Mouse (Mus musculus): ENCODE measurements at regions not wholly inside any gene's neighbourhood (a gene's known extent, or its start where the extent isn't known, plus 50 kb on each side); places are given as distances from the start of the nearest gene placed in this dataset.

GRCm38 (mm10) chr17:50373496-50374141 lies 80.2 kb upstream of the Dazl start:
- H3K27ac ChIP-seq (ENCODE audit: control insufficient read depth, insufficient read depth, low read depth, low read length, poor library complexity): no peak overlapping the region
- 76% methylated on average over 5 of the region's 5 CpGs for WGBS
- peaks cover 4% of the 10 kb centered on the region; the same call in 1 of the 2 replicates for H3K4me1 ChIP-seq (ENCODE audit: control insufficient read depth, insufficient read depth, low read length)
- H3K4me3 ChIP-seq (replicated peaks; ENCODE audit: control insufficient read depth, low read depth, low read length): no peak overlapping the region
- TF ChIP-seq CTCF (IDR thresholded peaks at IDR 0.05; ENCODE audit: control insufficient read depth, insufficient read depth, low read length): no peak
- no peak for TF ChIP-seq POLR2A (IDR thresholded peaks at IDR 0.05; ENCODE audit: borderline replicate concordance, control insufficient read depth, low read depth, low read length)

DNA sequence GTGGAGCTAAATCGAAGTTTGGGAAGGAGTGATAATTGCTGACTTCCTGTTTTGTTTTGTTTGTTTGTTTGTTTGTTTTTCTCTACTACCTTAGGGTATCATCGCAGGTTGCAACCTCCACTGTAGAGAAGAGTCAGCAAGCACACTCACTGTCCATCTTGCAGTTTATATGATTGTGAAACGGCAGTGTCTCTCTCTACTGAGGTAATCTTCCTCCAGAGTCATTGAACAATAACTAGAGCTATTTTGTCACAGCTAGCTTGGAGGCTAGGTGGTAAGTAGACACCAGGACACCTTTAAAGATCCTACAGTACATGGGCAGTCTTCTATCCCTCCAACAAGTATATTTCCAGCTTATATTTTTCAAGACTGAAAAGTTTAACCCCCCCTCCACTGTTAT lies 82.0 kb upstream of the Dazl start:
- TF ChIP-seq CTCF (IDR thresholded peaks at IDR 0.05; ENCODE audit: control insufficient read depth, insufficient read depth, low read length) (no peak), POLR2A (IDR thresholded peaks at IDR 0.05; ENCODE audit: borderline replicate concordance, control insufficient read depth, low read depth, low read length) (no peak)
- Histone ChIP-seq H3K4me3 (replicated peaks; ENCODE audit: control insufficient read depth, low read depth, low read length) (no peak overlapping the region), H3K27ac (ENCODE audit: control insufficient read depth, insufficient read depth, low read depth, low read length, poor library complexity) (no peak overlapping the region), H3K4me1 (ENCODE audit: control insufficient read depth, insufficient read depth, low read length) (peaks cover 3% of the 10 kb centered on the region; the same call in 1 of the 2 replicates)
- WGBS: 35% methylated on average over 3 of the region's 3 CpGs

GRCm38 (mm10) chr17:50376708-50377107 lies 83.3 kb upstream of the Dazl start:
- no peak overlapping the region for H3K27ac ChIP-seq (ENCODE audit: control insufficient read depth, insufficient read depth, low read depth, low read length, poor library complexity)
- H3K4me1 ChIP-seq (ENCODE audit: control insufficient read depth, insufficient read depth, low read length): peaks cover 3% of the 10 kb centered on the region; the same call in 1 of the 2 replicates
- no peak for TF ChIP-seq POLR2A (IDR thresholded peaks at IDR 0.05; ENCODE audit: borderline replicate concordance, control insufficient read depth, low read depth, low read length)
- TF ChIP-seq CTCF (IDR thresholded peaks at IDR 0.05; ENCODE audit: control insufficient read depth, insufficient read depth, low read length): no peak
- 53% methylated on average over 8 of the region's 8 CpGs for WGBS
- H3K4me3 ChIP-seq (replicated peaks; ENCODE audit: control insufficient read depth, low read depth, low read length): no peak overlapping the region

DNA sequence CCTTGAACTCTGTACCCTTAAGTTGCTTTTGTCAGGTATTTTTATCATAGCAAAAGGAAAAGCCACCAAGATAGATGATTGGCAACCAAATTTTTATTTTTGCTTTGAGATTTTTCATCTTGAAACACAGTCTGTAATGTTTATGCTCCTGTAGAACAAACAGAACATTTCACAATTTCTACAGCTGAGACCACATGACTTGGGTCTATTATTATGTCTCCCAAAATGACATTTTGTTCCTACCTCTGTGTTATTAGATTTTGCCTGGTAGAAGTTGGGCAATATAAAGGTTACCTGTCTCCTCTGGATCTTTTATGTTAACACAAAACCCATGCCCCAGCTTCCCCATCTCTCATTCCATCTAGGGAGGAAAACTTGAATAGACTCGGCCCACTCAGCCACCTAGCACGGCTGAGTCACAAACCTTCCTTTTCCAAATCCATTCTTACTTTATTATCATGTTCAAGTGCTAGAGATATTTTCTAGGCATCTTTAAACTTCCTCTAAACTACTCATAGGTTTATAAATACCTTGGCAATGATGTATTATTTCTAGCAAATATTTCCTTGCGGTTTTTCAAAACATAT lies 84.8 kb upstream of the Dazl start:
- H3K27ac ChIP-seq (ENCODE audit: control insufficient read depth, insufficient read depth, low read depth, low read length, poor library complexity): no peak overlapping the region

DNA sequence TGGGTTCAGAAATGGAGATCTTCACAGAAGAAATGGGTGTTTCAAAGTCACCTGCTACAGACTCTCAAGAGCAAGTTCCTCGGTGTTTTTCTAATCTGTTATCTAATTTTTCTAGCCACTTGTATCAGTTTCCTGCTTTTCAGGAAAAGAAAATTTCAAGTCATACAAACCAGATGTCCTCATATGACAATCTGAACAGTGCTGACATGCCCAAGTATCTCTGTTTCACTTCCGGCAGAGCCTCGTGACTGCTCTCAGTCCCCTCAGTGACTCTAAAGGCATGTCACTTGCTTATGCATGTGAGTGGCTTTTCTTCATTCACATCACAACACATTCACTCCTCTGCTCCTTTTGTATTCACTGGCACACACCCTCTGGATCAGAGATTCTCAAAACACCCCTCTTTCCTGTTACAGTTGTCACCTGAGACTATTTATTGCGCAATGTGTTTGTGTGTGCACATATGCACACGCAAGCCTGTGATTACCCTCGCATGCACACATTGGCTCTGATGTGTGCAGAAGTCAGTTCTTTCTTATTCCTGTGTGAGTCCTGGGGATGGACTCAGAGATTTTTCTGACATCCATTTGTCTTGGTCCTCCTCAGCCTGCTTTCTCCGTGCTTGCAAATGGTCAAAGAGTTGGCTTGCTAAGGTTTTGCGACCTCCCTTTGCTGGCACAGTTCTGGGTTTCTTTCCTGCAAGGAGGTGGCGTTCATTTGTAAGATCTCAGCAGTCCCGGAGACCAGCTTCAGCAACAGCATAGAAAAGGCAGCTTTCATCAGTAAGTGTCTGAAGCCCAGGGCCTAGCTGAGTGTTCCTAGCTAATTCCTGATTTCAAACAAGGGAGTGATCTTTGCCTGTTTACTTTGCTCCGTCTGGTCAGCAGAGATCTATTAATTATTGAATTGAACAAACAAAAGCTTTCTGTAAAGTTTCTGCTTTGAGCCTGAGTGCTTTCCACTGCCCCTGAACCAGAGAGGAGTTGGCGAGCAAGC lies 95.6 kb upstream of the Dazl start:
- TF ChIP-seq POLR2A (IDR thresholded peaks at IDR 0.05; ENCODE audit: borderline replicate concordance, control insufficient read depth, low read depth, low read length): no peak
- TF ChIP-seq CTCF (IDR thresholded peaks at IDR 0.05; ENCODE audit: control insufficient read depth, insufficient read depth, low read length): no peak
- no peak overlapping the region for H3K27ac ChIP-seq (ENCODE audit: control insufficient read depth, insufficient read depth, low read depth, low read length, poor library complexity)
- no peaks in the 10 kb centered on the region; the same call in 1 of the 2 replicates for H3K4me1 ChIP-seq (ENCODE audit: control insufficient read depth, insufficient read depth, low read length)
- H3K4me3 ChIP-seq (replicated peaks; ENCODE audit: control insufficient read depth, low read depth, low read length): no peak overlapping the region
- WGBS: 59% methylated on average over 12 of the region's 12 CpGs

More for the DNA sequence above, 84.8 kb upstream of the Dazl start:
- TF ChIP-seq POLR2A (IDR thresholded peaks at IDR 0.05; ENCODE audit: borderline replicate concordance, control insufficient read depth, low read depth, low read length): no peak
- no peak for TF ChIP-seq CTCF (IDR thresholded peaks at IDR 0.05; ENCODE audit: control insufficient read depth, insufficient read depth, low read length)
- no peak overlapping the region for H3K4me3 ChIP-seq (replicated peaks; ENCODE audit: control insufficient read depth, low read depth, low read length)
- WGBS: 89% methylated on average over 3 of the region's 3 CpGs
- H3K4me1 ChIP-seq (ENCODE audit: control insufficient read depth, insufficient read depth, low read length): peaks cover 3% of the 10 kb centered on the region; the same call in 1 of the 2 replicates

- TF ChIP-seq POLR2A (IDR thresholded peaks at IDR 0.05; ENCODE audit: borderline replicate concordance, control insufficient read depth, low read depth, low read length) (no peak), CTCF (IDR thresholded peaks at IDR 0.05; ENCODE audit: control insufficient read depth, insufficient read depth, low read length) (no peak)
- H3K4me1 ChIP-seq (ENCODE audit: control insufficient read depth, insufficient read depth, low read length): no peaks in the 10 kb centered on the region; the same call in 1 of the 2 replicates
- H3K27ac ChIP-seq (ENCODE audit: control insufficient read depth, insufficient read depth, low read depth, low read length, poor library complexity): no peak overlapping the region
- no peak overlapping the region for H3K4me3 ChIP-seq (replicated peaks; ENCODE audit: control insufficient read depth, low read depth, low read length)
- WGBS: 86% methylated on average over 1 of the region's 1 CpGs
Measured at GRCm38 (mm10) chr17:50390151-50390550, 96.7 kb upstream of the Dazl start.

- H3K4me3 ChIP-seq (replicated peaks; ENCODE audit: control insufficient read depth, low read depth, low read length): no peak overlapping the region
- 74% methylated on average over 4 of the region's 4 CpGs for WGBS
- no peaks in the 10 kb centered on the region; the same call in 1 of the 2 replicates for H3K4me1 ChIP-seq (ENCODE audit: control insufficient read depth, insufficient read depth, low read length)
- no peak overlapping the region for H3K27ac ChIP-seq (ENCODE audit: control insufficient read depth, insufficient read depth, low read depth, low read length, poor library complexity)
- TF ChIP-seq POLR2A (IDR thresholded peaks at IDR 0.05; ENCODE audit: borderline replicate concordance, control insufficient read depth, low read depth, low read length): no peak
- no peak for TF ChIP-seq CTCF (IDR thresholded peaks at IDR 0.05; ENCODE audit: control insufficient read depth, insufficient read depth, low read length)
Measured at GRCm38 (mm10) chr17:50391207-50391606, 97.8 kb upstream of the Dazl start.

GRCm38 (mm10) chr17:50391996-50392395 lies 98.6 kb upstream of the Dazl start:
- Histone ChIP-seq H3K4me3 (replicated peaks; ENCODE audit: control insufficient read depth, low read depth, low read length) (no peak overlapping the region), H3K27ac (ENCODE audit: control insufficient read depth, insufficient read depth, low read depth, low read length, poor library complexity) (no peak overlapping the region)
- 90% methylated on average over 11 of the region's 11 CpGs for WGBS

More at GRCm38 (mm10) chr17:50391996-50392395, 98.6 kb upstream of the Dazl start:
- TF ChIP-seq POLR2A (IDR thresholded peaks at IDR 0.05; ENCODE audit: borderline replicate concordance, control insufficient read depth, low read depth, low read length): no peak
- no peak for TF ChIP-seq CTCF (IDR thresholded peaks at IDR 0.05; ENCODE audit: control insufficient read depth, insufficient read depth, low read length)
- no peaks in the 10 kb centered on the region; the same call in 1 of the 2 replicates for H3K4me1 ChIP-seq (ENCODE audit: control insufficient read depth, insufficient read depth, low read length)

All from bone marrow, adult 2 months (tissue).